Mouse (Mus musculus) lung, embryonic 16.5 days (tissue): ENCODE measurements around the gene BC035947. TPM values are rescaled to one million over a fixed set of nuclear protein-coding genes. Genes with fewer than 3 reads are reported as not detected.
A peak's percentile ranks its signal among the peaks of the same experiment; 100 is the strongest.

Experiments
- ATAC-seq: fragments of 200-750 bp; cut with Nextera tagmentation; 2 replicates; pipeline ENCODE4 v1.8.0; 2017; ENCODE audit warnings: low read depth, mild to moderate bottlenecking, moderate library complexity
- H3K27ac ChIP-seq: fragments of 300-500 bp; sonication (generic); 2 replicates; pipeline ENCODE4 v1.5.1; 2014; ENCODE audit warnings: mild to moderate bottlenecking, control low read depth, low read length
- H3K27me3 ChIP-seq: fragments of 300-500 bp; sonication (generic); 2 replicates; pipeline ENCODE4 v1.6.1; 2014; ENCODE audit warnings: low read depth, low read length, mixed read lengths; ENCODE audit not compliant: control insufficient read depth, insufficient read depth
- H3K36me3 ChIP-seq: fragments of 300-500 bp; sonication (generic); 2 replicates; pipeline ENCODE4 v1.6.1; 2014; ENCODE audit warnings: low read length; ENCODE audit not compliant: control insufficient read depth, insufficient read depth
- H3K4me1 ChIP-seq: fragments of 300-500 bp; sonication (generic); replicated peaks from 2 replicates; pipeline ENCODE4 v1.6.1; 2014; ENCODE audit warnings: low read length, mixed read lengths; ENCODE audit not compliant: control insufficient read depth, insufficient read depth
- H3K4me2 ChIP-seq: fragments of 300-500 bp; sonication (generic); 2 replicates; pipeline ENCODE4 v1.6.1; 2014; ENCODE audit warnings: low read depth, low read length, control low read depth
- H3K4me3 ChIP-seq: fragments of 300-500 bp; sonication (generic); 2 replicates; pipeline ENCODE4 v1.5.1; 2014; ENCODE audit warnings: mild to moderate bottlenecking, low read length, control low read depth
- H3K9ac ChIP-seq: fragments of 300-500 bp; sonication (generic); 2 replicates; pipeline ENCODE4 v1.6.1; 2014; ENCODE audit warnings: low read length, control low read depth
- H3K9me3 ChIP-seq: fragments of 300-500 bp; sonication (generic); 2 replicates; pipeline ENCODE4 v1.6.1; 2016; ENCODE audit warnings: low read length; ENCODE audit not compliant: control insufficient read depth
- WGBS: fragments of 180-500 bp; shearing (Covaris S2); extraction: QIAGEN DNeasy Blood & Tissue Kit; methylation state at CpG from one replicate; pipeline ENCODE4 v1.1.7; 2014; 5-methylcytosine and 5-hydroxymethylcytosine counted together
- polyA plus RNA-seq: library from polyadenylated mRNA; unstranded; fragments of >200 nt; fragmentation: Nextera tagmentation; extraction: Ambion mirVana; gene quantifications from 2 replicates; pipeline ENCODE4 v1.2.1, GENCODE M21; 2015

The BC035947 gene
- polyA plus RNA-seq, 1 experiment from 2014 or later: 0.05 TPM

- H3K36me3 ChIP-seq: peaks cover 25% of the 10 kb centered on the region
- H3K9me3 ChIP-seq: no peaks in the 10 kb centered on the region
- H3K27ac ChIP-seq: no peak overlapping the region
- H3K4me2 ChIP-seq: no peak overlapping the region
- no peak for ATAC-seq
- 84% methylated on average over 5 of the region's 5 CpGs for WGBS
- H3K27me3 ChIP-seq: no peaks in the 10 kb centered on the region
- H3K4me1 ChIP-seq: no peaks in the 10 kb centered on the region
- H3K4me3 ChIP-seq: no peak overlapping the region
- no peak overlapping the region for H3K9ac ChIP-seq
These were observed 39.5 kb downstream of the BC035947 start for GRCm38 (mm10) chr1:78472441-78472840.

- no peak for ATAC-seq
- H3K27ac ChIP-seq: no peak overlapping the region
- H3K36me3 ChIP-seq: peaks cover 34% of the 10 kb centered on the region
These were observed 57.3 kb downstream of the BC035947 start for GRCm38 (mm10) chr1:78454659-78455058.

GRCm38 (mm10) chr1:78453886-78454285 lies 58.1 kb downstream of the BC035947 start:
- Histone ChIP-seq H3K27ac (no peak overlapping the region), H3K4me2 (no peak overlapping the region), H3K36me3 (peaks cover 34% of the 10 kb centered on the region), H3K9me3 (no peaks in the 10 kb centered on the region), H3K4me1 (no peaks in the 10 kb centered on the region), H3K4me3 (no peak overlapping the region), H3K9ac (no peak overlapping the region), H3K27me3 (no peaks in the 10 kb centered on the region)
- no peak for ATAC-seq
- 92% methylated on average over 8 of the region's 8 CpGs for WGBS

More at GRCm38 (mm10) chr1:78454659-78455058, 57.3 kb downstream of the BC035947 start:
- Histone ChIP-seq H3K9me3 (no peaks in the 10 kb centered on the region), H3K27me3 (no peaks in the 10 kb centered on the region), H3K4me1 (no peaks in the 10 kb centered on the region), H3K9ac (no peak overlapping the region), H3K4me2 (no peak overlapping the region), H3K4me3 (no peak overlapping the region)
- 35% methylated on average over 7 of the region's 7 CpGs for WGBS

GRCm38 (mm10) chr1:78452544-78452943 lies 59.4 kb downstream of the BC035947 start:
- 89% methylated on average over 6 of the region's 6 CpGs for WGBS
- Histone ChIP-seq H3K9ac (no peak overlapping the region), H3K4me2 (no peak overlapping the region), H3K4me1 (no peaks in the 10 kb centered on the region), H3K27ac (no peak overlapping the region), H3K4me3 (no peak overlapping the region), H3K27me3 (no peaks in the 10 kb centered on the region), H3K9me3 (no peaks in the 10 kb centered on the region), H3K36me3 (peaks cover 24% of the 10 kb centered on the region)
- ATAC-seq: no peak

- H3K9me3 ChIP-seq: no peaks in the 10 kb centered on the region
- peaks cover 22% of the 10 kb centered on the region for H3K36me3 ChIP-seq
- H3K27me3 ChIP-seq: no peaks in the 10 kb centered on the region
- H3K4me1 ChIP-seq: no peaks in the 10 kb centered on the region
- ATAC-seq: peak; percentile 51; the same call in 1 of the 2 replicates
- no peak overlapping the region for H3K4me2 ChIP-seq
- WGBS: 72% methylated on average over 12 of the region's 12 CpGs
- no peak overlapping the region for H3K9ac ChIP-seq
- H3K4me3 ChIP-seq: no peak overlapping the region
- peak overlapping the region; percentile 48 for H3K27ac ChIP-seq
These were observed 60.7 kb downstream of the BC035947 start for GRCm38 (mm10) chr1:78451070-78451854.

- peak; percentile 49 for ATAC-seq
- H3K27ac ChIP-seq: no peak overlapping the region
- H3K4me3 ChIP-seq: no peak overlapping the region
- H3K27me3 ChIP-seq: no peaks in the 10 kb centered on the region
- WGBS: 73% methylated on average over 1 of the region's 1 CpGs
- H3K4me2 ChIP-seq: no peak overlapping the region
- no peak overlapping the region for H3K9ac ChIP-seq
- H3K4me1 ChIP-seq: no peaks in the 10 kb centered on the region
- no peaks in the 10 kb centered on the region for H3K9me3 ChIP-seq
- peaks cover 15% of the 10 kb centered on the region for H3K36me3 ChIP-seq
These were observed 63.9 kb downstream of the BC035947 start for GRCm38 (mm10) chr1:78448091-78448490.

Other genes with a start within 250 kb of the BC035947 start
- 0.95 and 1.1 TPM in 2 replicates for gene Sgpp2, start 201.8 kb downstream of the BC035947 start, polyA plus RNA-seq
- gene Farsb, start 23.3 kb downstream of the BC035947 start, polyA plus RNA-seq: 111 and 117 TPM in 2 replicates
- gene Mogat1, start 1.2 kb downstream of the BC035947 start, polyA plus RNA-seq: 0.62 TPM in 1 of 2 replicates, not detected in the other
- 38.5 and 40.7 TPM in 2 replicates for gene Acsl3, start 145.7 kb upstream of the BC035947 start, polyA plus RNA-seq
- gene Utp14b, start 145.9 kb upstream of the BC035947 start, polyA plus RNA-seq: 2.8 and 3.1 TPM in 2 replicates